Mouse (Mus musculus) limb, embryonic 10.5 days (tissue): ENCODE data around the gene Pdzd4. TPM values are rescaled to one million over a fixed set of nuclear protein-coding genes. Genes with fewer than 3 reads are reported as not detected.

Experiments used
- DNase-seq: peaks from one replicate; pipeline ENCODE4 v3.0.0-alpha.2; 2017; ENCODE audit warnings: low spot score
- H3K27ac ChIP-seq: fragments of 300-500 bp; sonication (generic); 2 replicates; pipeline ENCODE4 v1.5.1; 2016; ENCODE audit warnings: mild to moderate bottlenecking
- H3K27me3 ChIP-seq: fragments of 300-500 bp; sonication (generic); 2 replicates; pipeline ENCODE4 v1.6.1; 2016; ENCODE audit warnings: low read depth, mild to moderate bottlenecking; ENCODE audit not compliant: poor library complexity, severe bottlenecking
- H3K36me3 ChIP-seq: fragments of 300-500 bp; sonication (generic); 2 replicates; pipeline ENCODE4 v1.6.1; 2016; ENCODE audit warnings: mild to moderate bottlenecking, moderate library complexity
- H3K4me1 ChIP-seq: fragments of 300-500 bp; sonication (generic); 2 replicates; pipeline ENCODE4 v1.6.1; 2016
- H3K4me3 ChIP-seq: fragments of 300-500 bp; sonication (generic); 2 replicates; pipeline ENCODE4 v1.5.1; 2016; ENCODE audit warnings: mild to moderate bottlenecking, moderate library complexity
- H3K9me3 ChIP-seq: fragments of 300-500 bp; sonication (generic); replicated peaks from 2 replicates; pipeline ENCODE4 v1.6.1; 2016; ENCODE audit warnings: mild to moderate bottlenecking
- whole genome bisulfite sequencing: fragments of 180-500 bp; shearing (Covaris S2); methylation state at CpG from one replicate; pipeline ENCODE4 v1.1.7; 2016; 5-methylcytosine and 5-hydroxymethylcytosine counted together
- polyA plus RNA-seq: library from polyadenylated mRNA; unstranded; fragments of >200 nt; fragmentation: Nextera tagmentation; extraction: Ambion mirVana; gene quantifications from 2 replicates; pipeline ENCODE4 v1.2.1, GENCODE M21; 2016

Pdzd4 gene
- 0.40 and 0.61 TPM in 2 replicates for polyA plus RNA-seq

DNA sequence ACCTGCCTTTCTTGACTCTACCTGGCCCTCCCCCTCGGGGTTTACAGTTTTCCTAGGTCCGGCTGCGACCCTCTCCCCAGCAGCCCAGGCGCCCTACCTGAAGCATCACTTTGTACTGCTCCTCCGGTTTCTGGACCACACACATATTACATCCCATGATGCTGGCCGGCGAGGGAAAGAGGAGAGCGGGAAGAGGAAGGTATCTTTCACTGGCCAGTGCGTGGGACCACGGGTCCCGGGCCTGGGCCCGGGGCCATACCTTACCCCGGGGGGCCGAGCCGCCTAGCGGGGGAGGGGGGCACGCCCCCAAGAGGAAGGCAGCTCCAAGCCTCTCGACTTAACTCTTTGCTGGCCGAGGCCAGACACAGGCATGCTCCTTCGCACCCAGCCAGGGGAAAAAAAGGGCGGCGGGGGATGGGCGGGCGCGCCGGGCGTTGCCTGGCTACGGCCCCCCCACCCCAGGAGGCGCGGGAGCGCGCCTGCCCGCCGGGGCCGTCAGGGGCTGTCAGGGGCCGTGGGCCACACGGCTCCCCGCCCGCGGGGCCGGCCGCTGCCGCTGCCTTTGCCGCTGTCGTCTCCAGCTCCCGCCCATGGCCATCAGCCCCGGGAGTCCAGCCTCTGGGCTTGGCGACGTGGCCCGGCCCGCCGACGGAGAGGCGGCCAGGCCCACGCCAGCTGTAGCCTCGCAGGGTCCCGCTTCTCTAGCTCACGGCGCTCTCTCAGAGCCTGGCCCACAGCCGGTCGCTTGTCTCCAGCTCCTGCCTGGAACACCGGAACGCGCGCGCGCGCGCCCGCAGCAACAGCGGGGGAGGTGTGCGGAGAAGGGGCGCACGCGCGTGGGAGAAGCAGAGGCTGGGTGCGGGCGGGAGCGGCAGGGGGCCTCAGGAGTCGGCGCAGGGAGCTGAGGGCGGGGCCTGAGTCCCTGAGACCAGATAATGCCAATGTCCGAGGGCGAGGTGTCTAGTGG is at the start of gene Pdzd4:
Gene Pdzd4, minus strand, starts transcription at position 785 of the 967 bp plus-strand sequence.
- no peaks in the 10 kb centered on the region for H3K9me3 ChIP-seq
- 9% methylated on average over 82 of the region's 84 CpGs for WGBS
- H3K27ac ChIP-seq = peak within 1 kb of the TSS; percentile 82
- H3K27me3 ChIP-seq = peaks cover 58% of the 10 kb centered on the region
- H3K36me3 ChIP-seq = no peaks in the 10 kb centered on the region
- H3K4me3 ChIP-seq = peak within 1 kb of the TSS; percentile 66
- H3K4me1 ChIP-seq = peaks cover 7% of the 10 kb centered on the region
- peak; percentile 59 for DNase-seq

DNA sequence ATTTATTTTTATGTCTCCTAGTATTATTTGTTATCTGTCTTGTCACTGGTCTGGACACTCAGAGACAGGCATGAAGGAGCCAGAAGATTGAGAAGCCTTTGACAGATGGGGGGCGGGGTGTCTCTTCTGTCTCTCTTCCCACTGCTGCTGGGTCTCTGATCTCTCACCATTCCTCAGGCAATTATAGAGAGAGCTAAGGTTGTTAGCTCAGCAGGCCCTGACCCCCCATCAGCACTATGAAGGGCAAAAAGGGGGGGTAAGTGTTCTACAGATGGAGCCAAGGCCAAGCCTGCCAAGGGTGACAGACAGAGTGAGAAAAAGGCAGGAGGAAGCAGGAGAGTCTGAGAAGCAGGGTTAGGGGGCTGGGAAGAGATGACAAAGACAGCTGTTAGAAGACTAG is 47.2 kb upstream of the Pdzd4 start:
- H3K9me3 ChIP-seq = no peaks in the 10 kb centered on the region
- H3K27me3 ChIP-seq = peaks cover 39% of the 10 kb centered on the region
- H3K4me3 ChIP-seq = no peak overlapping the region
- DNase-seq = no peak
- 36% methylated on average over 1 of the region's 1 CpGs for WGBS
- H3K27ac ChIP-seq = no peak overlapping the region
- H3K4me1 ChIP-seq = 0 out of 2 replicates have a peak, but pooled peaks cover 4% of the 10 kb centered on the region
- H3K36me3 ChIP-seq = no peaks in the 10 kb centered on the region

DNA sequence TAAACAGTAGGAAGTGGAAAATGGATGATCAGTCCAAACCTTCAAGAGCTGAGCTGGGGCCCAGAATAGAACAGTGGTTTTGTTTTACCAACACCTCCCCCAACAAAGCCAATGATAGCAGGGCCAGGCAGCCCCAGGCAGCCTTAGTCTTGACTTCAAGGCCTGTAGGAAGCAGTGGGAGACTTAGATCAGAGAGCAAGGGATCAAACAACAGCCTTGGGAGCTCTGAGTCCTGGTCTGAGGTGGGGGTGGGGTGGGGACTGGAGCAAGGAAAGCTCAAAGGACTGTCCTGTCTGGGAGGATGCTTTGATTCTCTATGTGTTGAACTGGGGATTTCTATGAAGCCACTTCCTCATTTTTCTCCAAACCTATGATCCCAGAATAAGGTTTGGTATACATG is 46.7 kb upstream of the Pdzd4 start:
- Histone ChIP-seq H3K36me3 (no peaks in the 10 kb centered on the region), H3K27ac (no peak overlapping the region), H3K4me1 (0 out of 2 replicates have a peak, but pooled peaks cover 6% of the 10 kb centered on the region), H3K4me3 (no peak overlapping the region), H3K27me3 (peaks cover 39% of the 10 kb centered on the region), H3K9me3 (no peaks in the 10 kb centered on the region)
- DNase-seq = no peak

GRCm38 (mm10) chrX:73869334-73869733 is 44.6 kb upstream of the Pdzd4 start:
- no peak overlapping the region for H3K4me3 ChIP-seq
- H3K27ac ChIP-seq = no peak overlapping the region
- WGBS = 12% methylated on average over 5 of the region's 5 CpGs
- H3K27me3 ChIP-seq = peaks cover 36% of the 10 kb centered on the region; the same call in 1 of the 2 replicates
- H3K4me1 ChIP-seq = 0 out of 2 replicates have a peak, but pooled peaks cover 6% of the 10 kb centered on the region
- peak; percentile 72 for DNase-seq
- H3K9me3 ChIP-seq = no peaks in the 10 kb centered on the region
- no peaks in the 10 kb centered on the region for H3K36me3 ChIP-seq

- 90% methylated on average over 1 of the region's 1 CpGs for WGBS
These were observed 43.1 kb upstream of the Pdzd4 start for GRCm38 (mm10) chrX:73867852-73868251.

DNA sequence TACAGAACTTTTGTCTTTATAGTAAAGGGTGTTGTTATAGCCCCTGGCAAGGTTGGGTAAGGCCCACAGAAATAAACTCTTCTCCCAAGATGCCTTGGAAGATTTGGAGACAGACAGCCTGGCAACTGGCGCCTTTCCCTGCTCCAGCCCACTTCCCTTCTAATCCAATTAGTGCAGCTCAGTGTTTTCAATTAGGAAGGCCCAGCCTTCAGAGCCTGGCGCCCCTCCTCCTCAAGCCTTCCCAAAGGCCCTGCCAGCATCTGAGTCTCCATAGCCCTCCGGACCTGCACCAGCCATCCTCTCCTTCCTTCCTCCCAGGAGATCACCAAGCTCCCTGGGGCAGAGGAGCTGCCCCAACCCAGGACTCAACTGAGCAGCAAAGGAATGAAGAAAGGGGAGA is 42.5 kb upstream of the Pdzd4 start:
- Histone ChIP-seq H3K4me3 (no peak overlapping the region), H3K27me3 (peaks cover 33% of the 10 kb centered on the region), H3K4me1 (0 out of 2 replicates have a peak, but pooled peaks cover 6% of the 10 kb centered on the region), H3K36me3 (no peaks in the 10 kb centered on the region), H3K27ac (no peak overlapping the region), H3K9me3 (no peaks in the 10 kb centered on the region)
- no peak for DNase-seq
- WGBS = 19% methylated on average over 3 of the region's 3 CpGs

More at GRCm38 (mm10) chrX:73867852-73868251, 43.1 kb upstream of the Pdzd4 start:
- DNase-seq = no peak
- Histone ChIP-seq H3K4me3 (no peak overlapping the region), H3K9me3 (no peaks in the 10 kb centered on the region), H3K27me3 (peaks cover 34% of the 10 kb centered on the region; the same call in 1 of the 2 replicates), H3K36me3 (no peaks in the 10 kb centered on the region), H3K27ac (no peak overlapping the region), H3K4me1 (0 out of 2 replicates have a peak, but pooled peaks cover 6% of the 10 kb centered on the region)

- no peak overlapping the region for H3K27ac ChIP-seq
- no peak for DNase-seq
These were observed 39.9 kb upstream of the Pdzd4 start for GRCm38 (mm10) chrX:73864692-73865091.

DNA sequence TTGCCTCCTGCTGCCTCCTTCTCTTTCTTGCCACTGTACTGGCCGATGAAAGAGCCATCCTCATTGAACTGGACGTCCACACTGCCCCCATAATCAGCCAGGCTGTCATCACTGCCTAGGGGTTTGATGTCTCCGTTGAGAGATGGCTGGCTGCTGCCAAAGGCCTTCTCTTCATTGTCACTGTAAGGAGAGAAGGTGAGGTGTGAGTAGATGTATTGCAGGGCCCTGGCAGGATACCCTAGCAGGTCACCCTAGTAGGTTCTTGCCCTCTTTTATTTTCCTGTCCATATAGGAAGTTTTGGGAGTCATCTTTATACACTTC is 30.3 kb upstream of the Pdzd4 start:
- H3K36me3 ChIP-seq = no peaks in the 10 kb centered on the region
- H3K4me3 ChIP-seq = no peak overlapping the region
- DNase-seq = no peak
- peaks cover 47% of the 10 kb centered on the region for H3K27me3 ChIP-seq
- H3K27ac ChIP-seq = no peak overlapping the region
- no peaks in the 10 kb centered on the region for H3K9me3 ChIP-seq
- H3K4me1 ChIP-seq = no peaks in the 10 kb centered on the region
- WGBS = 73% methylated on average over 3 of the region's 3 CpGs

More at GRCm38 (mm10) chrX:73864692-73865091, 39.9 kb upstream of the Pdzd4 start:
- whole genome bisulfite sequencing = 56% methylated on average over 3 of the region's 3 CpGs
- Histone ChIP-seq H3K4me3 (no peak overlapping the region), H3K4me1 (0 out of 2 replicates have a peak, but pooled peaks cover 6% of the 10 kb centered on the region), H3K36me3 (no peaks in the 10 kb centered on the region), H3K9me3 (no peaks in the 10 kb centered on the region), H3K27me3 (peaks cover 46% of the 10 kb centered on the region)

GRCm38 (mm10) chrX:73854326-73855086 is 29.7 kb upstream of the Pdzd4 start:
- no peaks in the 10 kb centered on the region for H3K36me3 ChIP-seq
- WGBS = 82% methylated on average over 9 of the region's 9 CpGs

GRCm38 (mm10) chrX:73836691-73837090 is 11.9 kb upstream of the Pdzd4 start:
- Histone ChIP-seq H3K27me3 (peaks cover 16% of the 10 kb centered on the region), H3K4me3 (no peak overlapping the region), H3K27ac (no peak overlapping the region), H3K36me3 (no peaks in the 10 kb centered on the region), H3K4me1 (no peaks in the 10 kb centered on the region), H3K9me3 (no peaks in the 10 kb centered on the region)
- 85% methylated on average over 3 of the region's 3 CpGs for WGBS
- no peak for DNase-seq

More at GRCm38 (mm10) chrX:73854326-73855086, 29.7 kb upstream of the Pdzd4 start:
- peaks cover 42% of the 10 kb centered on the region for H3K27me3 ChIP-seq
- no peak for DNase-seq
- H3K4me3 ChIP-seq = no peak overlapping the region
- H3K9me3 ChIP-seq = no peaks in the 10 kb centered on the region
- H3K27ac ChIP-seq = no peak overlapping the region
- no peaks in the 10 kb centered on the region for H3K4me1 ChIP-seq

- Histone ChIP-seq H3K27ac (no peak overlapping the region), H3K36me3 (no peaks in the 10 kb centered on the region), H3K4me3 (no peak overlapping the region), H3K27me3 (peaks cover 16% of the 10 kb centered on the region), H3K4me1 (no peaks in the 10 kb centered on the region), H3K9me3 (no peaks in the 10 kb centered on the region)
- no peak for DNase-seq
- 93% methylated on average over 1 of the region's 1 CpGs for WGBS
These were observed 11.0 kb upstream of the Pdzd4 start for GRCm38 (mm10) chrX:73835731-73836130.

DNA sequence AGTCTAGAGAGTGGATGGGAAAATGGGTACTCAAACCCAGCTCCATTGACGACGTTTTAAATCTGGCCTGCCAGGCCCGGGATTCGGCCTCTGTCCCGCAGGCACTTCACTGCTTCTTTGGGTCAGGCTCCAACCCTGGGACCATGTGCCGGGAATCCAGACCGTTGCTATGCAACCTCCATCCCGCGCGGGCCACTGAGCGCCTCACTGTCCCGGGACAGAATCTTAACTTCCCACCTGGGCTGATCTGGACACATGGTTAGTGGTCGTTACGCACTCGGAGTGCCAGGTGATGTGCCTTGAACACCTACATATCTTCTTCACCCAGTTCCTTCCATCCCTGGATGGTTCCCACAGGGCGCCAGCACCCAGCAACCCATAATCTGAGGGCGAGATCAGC is 1.0 kb downstream of the Pdzd4 start:
- DNase-seq = peak; percentile 44

More for the DNA sequence above, 1.0 kb downstream of the Pdzd4 start:
- H3K9me3 ChIP-seq = no peaks in the 10 kb centered on the region
- H3K27ac ChIP-seq = no peak overlapping the region
- 12% methylated on average over 17 of the region's 17 CpGs for WGBS
- peaks cover 64% of the 10 kb centered on the region for H3K27me3 ChIP-seq
- H3K4me1 ChIP-seq = peaks cover 7% of the 10 kb centered on the region
- H3K36me3 ChIP-seq = no peaks in the 10 kb centered on the region
- peak overlapping the region; percentile 66 for H3K4me3 ChIP-seq
